Mouse (Mus musculus): ENCODE results near the gene 9130204L05Rik. TPM values are rescaled to one million over a fixed set of nuclear protein-coding genes. Genes with fewer than 3 reads are reported as not detected.

Gene 9130204L05Rik
- total RNA-seq (2023) = not detected

GRCm38 (mm10) chr3:91090703-91091102 is at the start of gene 9130204L05Rik:
Gene 9130204L05Rik (minus strand): TSS chr3:91090803.

